Mouse (Mus musculus) thymus, adult 2 months (tissue): ENCODE data around the gene Kdm4b.

ENCODE experiments used
- CTCF ChIP-seq: fragments of 200-500 bp; IDR thresholded peaks from 2 replicates; pipeline ENCODE4 v1.5.1; 2012; ENCODE audit warnings: mild to moderate bottlenecking, control low read depth, low read length, moderate library complexity, borderline replicate concordance; ENCODE audit not compliant: control insufficient read depth, poor library complexity, insufficient read depth; ENCODE audit errors: extremely low read depth
- POLR2A ChIP-seq: fragments of 200-500 bp; IDR thresholded peaks from 2 replicates; pipeline ENCODE4 v1.6.1; 2012; ENCODE audit warnings: mild to moderate bottlenecking, low read length, control low read depth, moderate library complexity; ENCODE audit not compliant: control insufficient read depth, poor library complexity, insufficient read depth; ENCODE audit errors: extremely low read depth

DNA sequence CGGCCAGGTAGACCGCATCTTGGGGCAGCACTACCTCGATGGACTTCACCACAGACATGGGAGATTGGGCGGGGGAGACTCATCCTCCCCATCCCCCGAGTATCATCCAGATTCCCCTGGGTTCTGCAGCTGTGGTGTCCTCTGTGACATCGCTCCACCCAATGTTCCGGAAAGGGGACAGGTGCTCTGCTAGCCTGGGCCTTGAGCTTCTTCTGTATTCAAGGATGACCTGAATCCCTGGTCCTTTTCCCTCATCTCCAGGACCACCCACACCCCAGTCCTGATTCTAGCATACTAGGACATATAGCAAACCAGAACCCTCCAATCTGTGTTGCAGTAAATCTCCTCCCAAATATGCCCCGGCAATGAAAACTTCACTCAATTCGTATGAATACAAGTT lies 25.7 kb upstream of the Kdm4b start, which contains the start of gene Arrdc5:
- no peak for TF ChIP-seq POLR2A
- no peak for TF ChIP-seq CTCF
